18 mouse cellular contexts compared by ENCODE assay signal in the genomic region with DNA sequence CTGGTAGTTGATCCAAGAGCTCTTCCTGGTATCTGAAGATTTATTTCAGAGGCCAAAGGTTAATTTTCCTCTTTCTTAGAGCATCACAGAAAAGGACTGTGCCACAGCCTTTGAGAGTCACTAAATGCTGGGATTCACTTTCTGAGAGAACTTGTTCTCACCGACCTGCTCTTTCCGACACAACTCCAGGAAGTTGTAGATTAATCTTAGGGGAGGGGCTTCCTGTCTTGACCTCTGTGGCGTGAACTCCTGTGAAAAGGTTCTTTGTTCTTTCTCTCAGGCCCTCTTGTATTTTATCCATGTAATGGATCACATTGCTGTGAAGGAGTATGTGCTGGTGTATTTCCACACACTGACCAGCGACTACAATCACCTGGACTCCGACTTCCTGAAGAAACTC. TPM values are rescaled to one million over a fixed set of nuclear protein-coding genes. Genes with fewer than 3 reads are reported as not detected.
A peak's percentile ranks its signal among the peaks of the same experiment; 100 is the strongest.
DNase-seq lines count a peak whose midpoint lies in the region; ATAC-seq and TF ChIP-seq lines count a peak whose summit lies in the region.
"Had no signal": no experiment of that assay in that cellular context is flagged by ENCODE, and none has a peak within 500 bp of the region (broad histone marks: within the 10 kb centered on the region; RNA-seq: fewer than 3 reads in every experiment).

No protein-coding gene starts in this region.

- no peak overlapping the region for H3K4me2 ChIP-seq in heart, embryonic 12.5 days
- H3K4me2 ChIP-seq: forebrain, embryonic 15.5 days; limb, embryonic 13.5 days; midbrain, embryonic 13.5 days had no signal

- no peaks in the 10 kb centered on the region for H3K27me3 ChIP-seq in heart, embryonic 12.5 days (replicated peaks)
- H3K27me3 ChIP-seq: forebrain, embryonic 15.5 days; limb, embryonic 13.5 days; midbrain, embryonic 13.5 days had no signal

- peaks cover 41% of the 10 kb centered on the region for H3K36me3 ChIP-seq in heart, embryonic 12.5 days

- H3K4me1 ChIP-seq in heart, embryonic 12.5 days (replicated peaks), result peaks cover 10% of the 10 kb centered on the region
- H3K4me1 ChIP-seq: forebrain, embryonic 15.5 days; midbrain, embryonic 13.5 days had no signal

- no peak overlapping the region for H3K4me3 ChIP-seq in layer of hippocampus, adult 2 months
- H3K4me3 ChIP-seq in heart, embryonic 12.5 days, result no peak overlapping the region
- H3K4me3 ChIP-seq: forebrain, embryonic 15.5 days; limb, embryonic 13.5 days; midbrain, embryonic 13.5 days had no signal

- DNase-seq in layer of hippocampus, adult 2 months (ENCODE audit: low spot score in 2 of 2), result no peak
- no peak for DNase-seq in layer of hippocampus, postnatal 25 days (ENCODE audit: extremely low spot score in 1 of 2, low spot score in 1 of 2)
- DNase-seq in embryo, embryonic 9.5 days (ENCODE audit: extremely low spot score), result peak; percentile 17
- no peak for DNase-seq in spleen, postnatal 36 days (ENCODE audit: low spot score in 2 of 2)
- DNase-seq: adrenal gland, postnatal 10 days; cerebellum, adult 18-20 months; heart, adult 18-20 months; lung, postnatal 4 days; retina, postnatal 1 day; thymus, adult 18-20 months had no signal

- ATAC-seq in common myeloid progenitor, adult 5-6 weeks (replicated peaks; ENCODE audit: low read depth, poor library complexity, severe bottlenecking), result 0 out of 2 replicates have a peak, but pooled peaks have one; percentile 56
- ATAC-seq in megakaryocyte progenitor cell, adult 5-6 weeks (replicated peaks; ENCODE audit: poor library complexity), result peak; percentile 47
- ATAC-seq in inflammation-experienced regulatory T-cells, adult 6 months, result no peak
- ATAC-seq in heart, embryonic 12.5 days (ENCODE audit: insufficient number of reproducible peaks, low FRiP score), result no peak
- ATAC-seq: forebrain, embryonic 15.5 days; midbrain, embryonic 13.5 days had no signal

- no peaks in the 10 kb centered on the region for H3K9me3 ChIP-seq in heart, embryonic 12.5 days (replicated peaks)
- H3K9me3 ChIP-seq: forebrain, embryonic 15.5 days; limb, embryonic 13.5 days; midbrain, embryonic 13.5 days had no signal

- TF ChIP-seq CTCF in layer of hippocampus, adult 2 months (conservative IDR thresholded peaks at IDR 0.05), result no peak

- 53% methylated on average over 5 of the region's 5 CpGs for WGBS in heart, embryonic 12.5 days

- no peak overlapping the region for H3K9ac ChIP-seq in heart, embryonic 12.5 days
- H3K9ac ChIP-seq: forebrain, embryonic 15.5 days; limb, embryonic 13.5 days; liver, embryonic 14.5 days; midbrain, embryonic 13.5 days had no signal

- H3K27ac ChIP-seq in layer of hippocampus, adult 2 months, result peak overlapping the region; percentile 56
- H3K27ac ChIP-seq in heart, embryonic 12.5 days (ENCODE audit: poor library complexity, severe bottlenecking), result no peak overlapping the region
- H3K27ac ChIP-seq: forebrain, embryonic 15.5 days; limb, embryonic 13.5 days; liver, embryonic 14.5 days; midbrain, embryonic 13.5 days had no signal

RNA-seq across cellular contexts. Expression of a gene that starts 32.0 kb away (rescaled TPM):
- 10 to 100 TPM; 23.2 to 27.9 TPM for total RNA-seq in layer of hippocampus, adult 2 months (2021)
- 10 to 100 TPM; 22.8 to 25.0 TPM for total RNA-seq in layer of hippocampus, postnatal 25 days (2021)
- 127 and 153 TPM in 2 replicates for total RNA-seq in common myeloid progenitor, adult 5-6 weeks (2017)
- total RNA-seq in megakaryocyte progenitor cell, adult 5-6 weeks (2015), result 46.1 and 52.5 TPM in 2 replicates
- total RNA-seq in megakaryocyte progenitor cell, adult 5-6 weeks (2017), result 95.3 and 152 TPM in 2 replicates
- polyA plus RNA-seq in inflammation-experienced regulatory T-cells, adult 6 months (2017; shearing (Covaris generic)), result 10 to 100 TPM; 35.3 to 46.5 (median 35.4) TPM
- 31.1 and 33.1 TPM in 2 replicates for polyA plus RNA-seq in heart, embryonic 12.5 days (2016; fragmentation: Nextera tagmentation; extraction: Ambion mirVana)

RNA-seq across cellular contexts. Expression of a gene that starts 32.0 kb away (rescaled TPM):
- total RNA-seq in layer of hippocampus, adult 2 months (2021), result 10 to 100 TPM; 38.9 to 40.3 TPM
- total RNA-seq in layer of hippocampus, postnatal 25 days (2021), result 10 to 100 TPM; 33.0 to 43.1 TPM
- 22.4 and 28.3 TPM in 2 replicates for total RNA-seq in common myeloid progenitor, adult 5-6 weeks (2017)
- 37.1 and 44.6 TPM in 2 replicates for total RNA-seq in megakaryocyte progenitor cell, adult 5-6 weeks (2015)
- 25.0 and 33.5 TPM in 2 replicates for total RNA-seq in megakaryocyte progenitor cell, adult 5-6 weeks (2017)
- 10 to 100 TPM; 28.0 to 31.8 (median 28.6) TPM for polyA plus RNA-seq in inflammation-experienced regulatory T-cells, adult 6 months (2017; shearing (Covaris generic))
- polyA plus RNA-seq in heart, embryonic 12.5 days (2016; fragmentation: Nextera tagmentation; extraction: Ambion mirVana), result 21.3 and 21.4 TPM in 2 replicates

Comparison
In these comparisons a context has a peak if more than half of its experiments do, and no peak if none do; other contexts are left out.
1. ATAC-seq: peak in common myeloid progenitor, adult 5-6 weeks (single experiment) and megakaryocyte progenitor cell, adult 5-6 weeks (single experiment); none in inflammation-experienced regulatory T-cells, adult 6 months (single experiment) and heart, embryonic 12.5 days (single experiment).